Mouse (Mus musculus) spleen, postnatal 4 days (tissue): ENCODE measurements around the gene Trmt6.

Experiments used
- DNase-seq, 2 experiments: peaks; one replicate each; pipeline ENCODE4 v3.0.0; 2022; ENCODE audit warnings: low spot score in 2 of 2

Gene Trmt6

DNA sequence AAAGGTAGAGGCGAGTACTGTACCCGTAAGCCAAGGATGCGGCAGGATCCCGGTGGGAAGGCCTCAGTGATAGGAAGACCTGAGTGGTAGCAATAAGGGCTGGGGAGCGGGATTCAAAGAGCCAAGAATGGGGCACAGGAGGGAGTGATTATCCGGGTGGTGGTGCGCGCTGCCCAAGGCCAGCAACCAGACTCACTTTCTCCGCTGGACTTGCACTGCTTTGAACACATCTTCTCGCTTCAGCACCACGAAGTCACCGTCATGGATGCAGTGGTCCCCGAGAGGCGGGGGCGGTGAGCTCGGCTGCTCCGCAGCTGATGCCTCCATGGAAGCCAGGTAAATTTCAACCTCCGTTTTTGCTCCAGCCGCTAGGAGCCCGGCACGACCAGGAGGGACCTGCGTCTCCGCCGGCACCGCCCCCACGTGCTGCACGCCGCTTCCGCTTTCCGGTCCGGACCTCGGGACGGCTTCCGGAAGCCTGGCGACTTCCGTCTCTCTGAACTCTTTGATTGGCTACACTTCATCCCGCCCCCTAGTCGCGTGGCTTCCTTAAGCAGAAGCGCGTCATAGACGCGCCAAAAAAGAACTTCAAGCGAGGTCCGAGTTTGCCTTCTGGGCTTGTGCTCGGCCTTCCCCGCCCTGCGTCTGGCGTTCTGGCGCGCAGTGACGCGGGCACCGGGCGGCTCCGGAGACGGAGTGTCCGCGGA lies at the start of gene Trmt6, which contains the start of gene Mcm8:
Gene Trmt6 (minus strand): TSS at position 448 of the 707 bp plus-strand sequence.
Gene Mcm8 (plus strand): TSS at position 534 of the 707 bp plus-strand sequence.
- DNase-seq = peak; percentile 87 to 93

DNA sequence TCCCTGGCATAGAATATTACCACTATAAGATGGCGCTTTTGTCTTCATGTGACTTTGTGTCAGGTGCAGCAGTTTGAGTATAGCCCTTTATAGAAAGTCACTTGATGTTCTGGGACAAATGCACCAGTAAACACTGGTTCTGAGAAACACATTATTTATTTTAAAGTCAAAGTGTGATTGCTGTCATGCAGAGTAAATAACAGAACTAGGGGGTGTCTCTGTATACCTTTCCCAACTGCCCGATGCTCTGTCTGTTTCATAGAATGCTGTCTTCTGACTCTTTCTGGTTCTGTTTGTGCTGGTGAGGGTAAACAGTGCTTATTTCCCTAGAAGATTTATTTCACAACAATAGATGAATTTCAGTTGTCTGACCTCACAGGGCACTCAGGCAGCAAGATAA lies 47.5 kb upstream of the Trmt6 start:
- DNase-seq = no peak

- no peak for DNase-seq
Measured at GRCm38 (mm10) chr2:132861456-132861855, 45.6 kb upstream of the Trmt6 start.

- DNase-seq = no peak
Measured at GRCm38 (mm10) chr2:132860435-132860834, 44.6 kb upstream of the Trmt6 start.

DNA sequence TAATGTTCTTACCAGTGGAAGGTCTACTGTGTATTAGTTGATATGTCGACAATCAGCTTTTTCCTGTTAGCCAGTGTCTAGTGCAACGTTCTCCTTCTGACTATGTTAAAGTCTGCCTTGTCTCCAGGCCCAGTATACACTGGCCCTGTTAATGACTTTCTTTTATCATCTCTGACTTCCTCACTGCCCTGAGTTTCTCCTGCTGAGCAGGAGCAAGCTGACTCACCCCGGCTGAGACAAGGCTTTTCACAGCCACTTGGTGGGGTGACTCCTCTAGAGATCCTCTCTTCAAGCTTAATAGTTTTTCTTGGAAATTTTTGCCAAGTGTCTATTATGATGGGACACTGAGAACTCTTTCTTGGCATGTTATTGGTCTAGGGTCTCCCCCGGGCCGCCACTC lies 40.5 kb upstream of the Trmt6 start:
- DNase-seq = no peak

DNA sequence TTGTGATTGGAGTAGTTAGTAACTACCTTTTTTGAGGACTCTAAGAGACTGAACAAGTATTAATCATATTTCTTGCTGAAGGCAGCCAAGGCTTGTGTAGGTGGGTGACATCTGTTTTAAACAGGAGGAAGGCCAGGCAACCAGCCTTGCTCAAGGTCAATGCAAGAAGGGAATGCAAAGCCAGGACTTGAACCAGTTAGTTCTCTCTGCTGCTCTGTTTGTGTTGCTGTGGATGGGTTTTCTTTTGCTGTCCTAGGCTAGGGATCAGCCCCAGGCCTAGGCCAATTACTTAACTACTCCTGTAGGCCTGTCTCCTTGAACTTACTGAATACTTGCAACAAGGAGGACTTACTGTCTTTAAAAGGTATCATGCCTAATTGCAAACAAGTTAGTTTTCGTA lies 37.2 kb upstream of the Trmt6 start:
- no peak for DNase-seq

DNA sequence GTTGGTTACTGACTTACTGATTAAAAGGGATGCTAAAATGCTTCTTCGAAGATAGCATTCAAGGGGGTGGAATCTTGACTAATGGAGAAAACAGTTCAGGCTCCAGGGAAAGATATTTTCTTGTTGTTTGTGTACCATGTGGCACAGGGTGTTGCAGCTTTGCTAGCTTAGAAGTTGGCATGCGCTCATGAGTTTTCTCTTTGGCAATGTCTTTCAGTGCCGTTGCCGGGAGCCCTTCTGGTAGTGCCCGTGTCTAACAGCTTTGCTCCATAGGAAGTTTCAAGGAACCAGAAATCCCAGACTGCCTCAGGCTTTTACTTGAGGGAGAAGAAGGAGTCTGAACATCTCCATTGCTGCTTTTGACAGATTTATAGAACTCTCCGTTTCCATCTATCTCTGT lies 33.3 kb upstream of the Trmt6 start:
- no peak for DNase-seq

- no peak for DNase-seq
Measured at GRCm38 (mm10) chr2:132848361-132848760, 32.5 kb upstream of the Trmt6 start.

DNA sequence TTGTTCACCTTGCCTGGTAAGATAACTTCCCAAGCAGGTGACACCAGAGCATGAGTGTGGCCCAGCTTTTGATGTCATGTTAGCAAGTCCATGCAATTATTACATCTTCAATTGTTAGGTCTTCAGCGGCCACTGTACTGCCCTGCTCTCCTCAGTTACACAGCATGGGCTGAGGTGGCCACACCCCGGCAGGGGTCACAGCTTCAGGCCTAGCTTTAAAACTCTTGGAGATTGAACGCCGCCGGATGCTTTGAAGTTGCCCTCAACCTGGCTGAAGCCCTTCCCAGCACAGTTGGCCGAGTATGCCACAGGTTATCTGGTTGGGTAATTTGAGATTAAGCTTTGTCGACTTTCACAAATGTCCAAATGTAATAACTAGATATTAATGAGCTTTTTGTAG lies 31.7 kb upstream of the Trmt6 start:
- no peak for DNase-seq

- DNase-seq = peak; percentile 96 to 99
Measured at GRCm38 (mm10) chr2:132846407-132847358, 30.8 kb upstream of the Trmt6 start, which contains the start of gene Crls1. TSS of gene Crls1 (plus strand) at chr2:132846666.

GRCm38 (mm10) chr2:132841071-132841470 lies 25.2 kb upstream of the Trmt6 start:
- DNase-seq = no peak

DNA sequence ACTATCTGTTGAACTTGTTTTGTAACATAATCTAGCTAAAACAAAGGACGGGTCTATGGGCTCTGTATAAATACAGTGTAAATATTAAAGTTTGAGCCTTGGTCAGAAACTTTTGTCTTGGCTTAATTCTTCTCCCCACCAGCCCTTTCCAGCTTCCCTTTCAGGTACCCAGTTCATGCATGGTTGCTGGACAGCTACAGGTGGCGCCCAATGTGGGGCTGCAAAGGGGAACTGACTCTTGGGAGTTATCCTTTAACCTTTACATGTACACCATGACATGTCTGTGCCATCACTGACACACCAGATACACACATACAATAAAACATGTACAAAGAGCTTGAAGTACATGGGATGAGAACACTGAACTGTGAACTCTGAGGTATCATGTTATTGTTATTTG lies 12.9 kb downstream of the Trmt6 start:
- DNase-seq = no peak

DNA sequence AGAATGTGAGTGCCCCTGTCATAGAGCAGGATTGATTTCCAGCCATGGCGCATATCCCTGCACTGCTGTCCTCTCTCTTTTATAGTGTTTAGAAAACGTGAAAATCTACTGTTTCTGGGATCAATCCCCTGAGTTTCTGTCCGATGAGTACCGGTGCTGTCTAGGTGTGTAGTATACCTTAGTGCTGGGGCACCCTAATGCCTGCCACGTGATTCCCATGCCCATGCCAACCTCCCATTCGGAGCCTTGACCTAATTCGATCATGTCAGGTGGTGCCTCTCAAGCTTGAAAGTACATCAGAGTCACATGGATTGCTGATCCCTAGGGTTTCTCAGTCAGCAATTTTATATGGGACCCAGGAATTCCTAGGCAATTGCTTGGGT lies 21.7 kb downstream of the Trmt6 start:
- no peak for DNase-seq

DNA sequence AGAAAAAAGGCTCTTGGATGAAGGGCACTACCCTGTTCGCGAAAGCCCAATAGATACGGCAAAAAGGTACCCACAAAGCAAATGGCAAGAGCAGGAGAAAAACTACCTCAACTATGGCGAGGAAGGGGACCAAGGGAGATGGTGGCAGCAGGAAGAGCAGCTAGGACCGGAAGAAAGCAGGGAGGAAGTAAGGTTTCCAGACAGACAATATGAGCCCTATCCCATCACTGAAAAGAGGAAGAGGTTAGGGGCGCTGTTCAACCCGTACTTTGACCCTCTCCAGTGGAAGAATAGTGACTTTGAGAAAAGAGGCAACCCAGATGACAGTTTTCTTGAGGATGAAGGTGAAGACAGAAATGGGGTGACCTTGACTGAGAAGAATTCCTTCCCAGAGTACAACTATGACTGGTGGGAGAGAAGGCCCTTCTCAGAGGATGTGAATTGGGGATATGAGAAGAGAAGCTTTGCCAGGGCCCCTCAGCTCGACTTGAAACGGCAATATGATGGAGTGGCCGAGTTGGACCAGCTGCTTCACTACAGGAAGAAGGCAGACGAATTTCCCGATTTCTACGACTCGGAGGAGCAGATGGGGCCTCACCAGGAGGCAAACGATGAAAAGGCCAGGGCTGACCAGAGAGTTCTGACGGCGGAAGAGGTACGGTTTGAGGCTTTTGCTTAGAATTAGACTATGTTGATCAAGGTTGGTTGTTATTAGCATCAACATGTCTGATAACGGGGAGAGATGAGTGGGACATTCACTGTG lies 22.2 kb downstream of the Trmt6 start:
- DNase-seq = no peak

GRCm38 (mm10) chr2:132784039-132784438 lies 31.8 kb downstream of the Trmt6 start:
- DNase-seq = no peak

GRCm38 (mm10) chr2:132781439-132782068 lies 34.3 kb downstream of the Trmt6 start:
- DNase-seq = peak; percentile 71 to 90

DNA sequence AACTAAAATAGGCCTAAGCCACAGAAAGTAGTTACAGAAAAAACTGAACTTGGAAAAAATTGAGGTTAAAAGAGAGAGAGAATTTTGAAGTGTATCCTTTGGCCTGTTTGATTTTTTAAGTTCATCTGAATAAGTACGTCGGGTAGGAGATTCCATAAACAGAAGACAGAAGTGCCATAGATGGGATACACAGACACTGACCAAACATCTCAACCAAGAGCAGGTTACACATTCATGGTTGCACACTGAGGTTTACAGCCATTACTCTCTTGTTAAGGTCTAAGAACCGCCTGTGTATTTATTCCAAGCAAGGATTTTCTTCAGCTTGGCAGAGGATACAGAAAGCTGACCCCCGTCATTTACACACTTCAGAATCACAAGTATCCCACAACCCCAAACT lies 34.9 kb downstream of the Trmt6 start, which contains the start of gene Chgb:
Gene Chgb (plus strand): TSS at position 301 of the 400 bp plus-strand sequence.
- no peak for DNase-seq

DNA sequence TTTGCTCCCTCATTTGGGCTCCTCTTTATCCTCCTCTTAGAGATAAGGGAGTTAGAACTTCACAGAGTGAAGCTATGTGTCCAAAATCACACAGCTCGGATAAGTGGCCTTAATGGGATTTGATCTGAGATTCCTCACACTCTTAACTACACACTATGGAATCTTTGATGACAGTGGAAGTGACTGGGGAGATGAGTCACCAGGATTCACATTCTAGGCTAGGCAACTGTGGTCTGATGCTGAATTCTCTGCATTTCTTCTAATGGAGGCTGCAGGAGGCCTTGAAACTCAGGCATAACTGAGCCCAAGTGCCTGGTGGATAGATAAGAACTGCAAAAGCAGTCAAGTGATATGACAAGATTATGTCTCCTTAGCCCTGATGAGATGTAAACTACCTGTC lies 45.0 kb downstream of the Trmt6 start:
- DNase-seq = no peak

- DNase-seq = no peak
Measured at GRCm38 (mm10) chr2:132757911-132758310, 57.9 kb downstream of the Trmt6 start.
